Mouse (Mus musculus): ENCODE results near the gene Hexb. TPM values are rescaled to one million over a fixed set of nuclear protein-coding genes. Genes with fewer than 3 reads are reported as not detected.

The Hexb gene
- total and polyA plus RNA-seq, 3 experiments, result 31.0 to 75.7 (median 37.9) TPM

GRCm38 (mm10) chr13:97187693-97188092, 10.5 kb downstream of the Hexb start:
- Histone ChIP-seq H3K9me3 (replicated peaks; ENCODE audit: low read length) (no peaks in the 10 kb centered on the region), H3K4me2 (ENCODE audit: insufficient read depth, low read depth, poor library complexity, severe bottlenecking) (no peak overlapping the region), H3K9ac (ENCODE audit: insufficient read depth, low read depth) (no peak overlapping the region), H3K4me3 (replicated peaks in 1 of 3; ENCODE audit: low read depth in 2 of 3, low read length in 2 of 3, poor library complexity in 1 of 3) (no peak overlapping the region), H3K79me2 (replicated peaks; ENCODE audit: control insufficient read depth, extremely low read depth, insufficient read depth, poor library complexity, severe bottlenecking) (no peaks in the 10 kb centered on the region), H3K27ac (ENCODE audit: insufficient read depth, low read depth) (peak overlapping the region; percentile 33; the same call in 1 of the 2 replicates), H3K27me3 (replicated peaks) (no peaks in the 10 kb centered on the region), H3K4me1 (ENCODE audit: control insufficient read depth in 1 of 2, insufficient read depth in 2 of 2) (peaks cover 3 to 27% of the 10 kb centered on the region in 2 experiments), H3K36me3 (replicated peaks in 1 of 2; ENCODE audit: control insufficient read depth in 1 of 2, insufficient read depth in 1 of 2, low read length in 1 of 2) (peaks cover 11 to 62% of the 10 kb centered on the region in 2 experiments)
- DNase-seq (ENCODE audit: extremely low read depth), result peak; percentile 74
- dilution Hi-C loops (cut with MboI; ENCODE audit: extremely low pct_ligation_motif_present, extremely low pct_unique_long_range_greater_than_20kb, low sequenced_read_pairs), result no loop called here
- in situ Hi-C loops (cut with MboI; ENCODE audit: low pct_ligation_motif_present, low pct_unique_long_range_greater_than_20kb, low sequenced_read_pairs), result no loop called here
- TF ChIP-seq CHD2 (IDR thresholded peaks at IDR 0.05; ENCODE audit: low read length), result no peak
- no peak for TF ChIP-seq POLR2A (IDR thresholded peaks at IDR 0.05; ENCODE audit: low read depth, low read length)
- no peak for TF ChIP-seq SIN3A (IDR thresholded peaks at IDR 0.05; ENCODE audit: low read length)
- no peak for TF ChIP-seq KAT2A (IDR thresholded peaks at IDR 0.05; ENCODE audit: insufficient replicate concordance, low read length)
- TF ChIP-seq ZNF384 (IDR thresholded peaks at IDR 0.05; ENCODE audit: low read depth, low read length), result no peak
- peak; percentile 61; the same call in 1 of the 2 replicates for TF ChIP-seq MAX (IDR thresholded peaks at IDR 0.05; ENCODE audit: low read length)
- no peak for TF ChIP-seq USF1 (IDR thresholded peaks at IDR 0.05; ENCODE audit: low read depth, low read length)
- no peak for TF ChIP-seq PAX5 (IDR thresholded peaks at IDR 0.05; ENCODE audit: low read length)
- TF ChIP-seq SMC3 (IDR thresholded peaks at IDR 0.05; ENCODE audit: low read depth, low read length), result no peak
- TF ChIP-seq JUN (IDR thresholded peaks at IDR 0.05; ENCODE audit: insufficient read depth, low read depth, low read length), result no peak
- TF ChIP-seq TBP (conservative IDR thresholded peaks at IDR 0.05; ENCODE audit: low read depth, low read length), result 0 out of 2 replicates have a peak, but pooled peaks have one; percentile 42
- no peak for TF ChIP-seq E2F4 (IDR thresholded peaks at IDR 0.05; ENCODE audit: insufficient replicate concordance, low read depth, low read length)
- no peak for TF ChIP-seq UBTF (IDR thresholded peaks at IDR 0.05; ENCODE audit: low read depth, low read length)
- TF ChIP-seq MYC (IDR thresholded peaks at IDR 0.05; ENCODE audit: low read depth, low read length), result peak; percentile 54; the same call in 1 of the 2 replicates
- TF ChIP-seq BHLHE40 (IDR thresholded peaks at IDR 0.05; ENCODE audit: low read depth, low read length), result peak; percentile 30; the same call in 1 of the 2 replicates
- TF ChIP-seq CTCF (conservative IDR thresholded peaks at IDR 0.05 in 1 of 2, IDR thresholded peaks at IDR 0.05 in 1 of 2; ENCODE audit: low read depth in 2 of 2, low read length in 2 of 2), result no peak
- TF ChIP-seq MAFK (IDR thresholded peaks at IDR 0.05; ENCODE audit: insufficient replicate concordance, low read length), result no peak
- no peak for TF ChIP-seq POLR2AphosphoS2 (IDR thresholded peaks at IDR 0.05; ENCODE audit: low read depth, low read length)
- no peak for TF ChIP-seq NELFE (IDR thresholded peaks at IDR 0.05; ENCODE audit: low read depth, low read length)
- no peak for TF ChIP-seq USF2 (conservative IDR thresholded peaks at IDR 0.05; ENCODE audit: low read depth, low read length)
- TF ChIP-seq JUND (conservative IDR thresholded peaks at IDR 0.05; ENCODE audit: low read depth, low read length), result no peak
- TF ChIP-seq IRF4 (IDR thresholded peaks at IDR 0.05; ENCODE audit: low read depth, low read length), result peak; percentile 54
- TF ChIP-seq ZMIZ1 (IDR thresholded peaks at IDR 0.05; ENCODE audit: low read depth, low read length), result no peak
- no peak for TF ChIP-seq ZC3H11A (IDR thresholded peaks at IDR 0.05; ENCODE audit: low read depth, low read length)
- TF ChIP-seq MEF2A (IDR thresholded peaks at IDR 0.05; ENCODE audit: borderline replicate concordance, low read depth, low read length), result peak; percentile 77; the same call in 1 of the 2 replicates
- TF ChIP-seq EP300 (IDR thresholded peaks at IDR 0.05; ENCODE audit: low read length), result peak; percentile 77
- TF ChIP-seq ZKSCAN1 (IDR thresholded peaks at IDR 0.05; ENCODE audit: borderline replicate concordance, low read depth, low read length), result no peak
- 0 out of 2 replicates have a peak, but pooled peaks have one; percentile 11 for TF ChIP-seq TCF12 (IDR thresholded peaks at IDR 0.05; ENCODE audit: low read depth, low read length)
- peak; percentile 62 for TF ChIP-seq ELF1 (IDR thresholded peaks at IDR 0.05; ENCODE audit: low read depth, low read length)
- no peak for TF ChIP-seq MAZ (IDR thresholded peaks at IDR 0.05; ENCODE audit: low read depth, low read length)
- no peak for TF ChIP-seq NRF1 (IDR thresholded peaks at IDR 0.05; ENCODE audit: low read depth, low read length)
- no peak for TF ChIP-seq MXI1 (IDR thresholded peaks at IDR 0.05; ENCODE audit: low read depth, low read length)
- no peak for TF ChIP-seq HCFC1 (IDR thresholded peaks at IDR 0.05; ENCODE audit: low read depth, low read length)
- no peak for TF ChIP-seq RAD21 (IDR thresholded peaks at IDR 0.05; ENCODE audit: low read depth, low read length)
- TF ChIP-seq RCOR1 (conservative IDR thresholded peaks at IDR 0.05; ENCODE audit: low read depth, low read length), result 0 out of 2 replicates have a peak, but pooled peaks have one; percentile 50
- peak; percentile 33 for TF ChIP-seq ETS1 (conservative IDR thresholded peaks at IDR 0.05; ENCODE audit: low read depth, low read length)
- no peak for TF ChIP-seq CHD1 (IDR thresholded peaks at IDR 0.05; ENCODE audit: low read depth, low read length)
- TF ChIP-seq GABPA (IDR thresholded peaks at IDR 0.05; ENCODE audit: insufficient replicate concordance, low read depth, low read length), result no peak
